Mouse (Mus musculus) lung, embryonic 16.5 days (tissue): ENCODE data around the gene Desi2. TPM values are rescaled to one million over a fixed set of nuclear protein-coding genes. Genes with fewer than 3 reads are reported as not detected.
"Not testable (repeated sequence)": the region's sequence is repeated elsewhere in the genome, so short reads cannot be mapped to it uniquely, and the experiment has no call there.

Experiments
- ATAC-seq: fragments of 200-750 bp; cut with Nextera tagmentation; 2 replicates; pipeline ENCODE4 v1.8.0; 2017; ENCODE audit warnings: low read depth, mild to moderate bottlenecking, moderate library complexity
- H3K27ac ChIP-seq: fragments of 300-500 bp; sonication (generic); 2 replicates; pipeline ENCODE4 v1.5.1; 2014; ENCODE audit warnings: mild to moderate bottlenecking, control low read depth, low read length
- H3K27me3 ChIP-seq: fragments of 300-500 bp; sonication (generic); 2 replicates; pipeline ENCODE4 v1.6.1; 2014; ENCODE audit warnings: low read depth, low read length, mixed read lengths; ENCODE audit not compliant: control insufficient read depth, insufficient read depth
- H3K36me3 ChIP-seq: fragments of 300-500 bp; sonication (generic); 2 replicates; pipeline ENCODE4 v1.6.1; 2014; ENCODE audit warnings: low read length; ENCODE audit not compliant: control insufficient read depth, insufficient read depth
- H3K4me1 ChIP-seq: fragments of 300-500 bp; sonication (generic); replicated peaks from 2 replicates; pipeline ENCODE4 v1.6.1; 2014; ENCODE audit warnings: low read length, mixed read lengths; ENCODE audit not compliant: control insufficient read depth, insufficient read depth
- H3K4me2 ChIP-seq: fragments of 300-500 bp; sonication (generic); 2 replicates; pipeline ENCODE4 v1.6.1; 2014; ENCODE audit warnings: low read depth, low read length, control low read depth
- H3K4me3 ChIP-seq: fragments of 300-500 bp; sonication (generic); 2 replicates; pipeline ENCODE4 v1.5.1; 2014; ENCODE audit warnings: mild to moderate bottlenecking, low read length, control low read depth
- H3K9ac ChIP-seq: fragments of 300-500 bp; sonication (generic); 2 replicates; pipeline ENCODE4 v1.6.1; 2014; ENCODE audit warnings: low read length, control low read depth
- H3K9me3 ChIP-seq: fragments of 300-500 bp; sonication (generic); 2 replicates; pipeline ENCODE4 v1.6.1; 2016; ENCODE audit warnings: low read length; ENCODE audit not compliant: control insufficient read depth
- WGBS: fragments of 180-500 bp; shearing (Covaris S2); extraction: QIAGEN DNeasy Blood & Tissue Kit; methylation state at CpG from one replicate; pipeline ENCODE4 v1.1.7; 2014; 5-methylcytosine and 5-hydroxymethylcytosine counted together
- polyA plus RNA-seq: library from polyadenylated mRNA; unstranded; fragments of >200 nt; fragmentation: Nextera tagmentation; extraction: Ambion mirVana; gene quantifications from 2 replicates; pipeline ENCODE4 v1.2.1, GENCODE M21; 2015

Desi2 gene
- polyA plus RNA-seq, 1 experiment from 2014 or later: 23.3 TPM

GRCm38 (mm10) chr1:178283314-178283713 is 96.1 kb downstream of the Desi2 start:
- H3K9ac ChIP-seq, H3K4me3 ChIP-seq, ATAC-seq, H3K9me3 ChIP-seq, H3K36me3 ChIP-seq, H3K27ac ChIP-seq, H3K4me2 ChIP-seq, H3K27me3 ChIP-seq, H3K4me1 ChIP-seq: not testable (repeated sequence)
- WGBS: 87% methylated on average over 3 of the region's 3 CpGs

GRCm38 (mm10) chr1:178283946-178284720 is 96.9 kb downstream of the Desi2 start:
- no peaks in the 10 kb centered on the region for H3K9me3 ChIP-seq
- 66% methylated on average over 2 of the region's 2 CpGs for WGBS
- H3K9ac ChIP-seq: no peak overlapping the region
- H3K27ac ChIP-seq: no peak overlapping the region
- no peak overlapping the region for H3K4me2 ChIP-seq
- H3K27me3 ChIP-seq: no peaks in the 10 kb centered on the region
- ATAC-seq: no peak
- H3K4me3 ChIP-seq: no peak overlapping the region
- no peaks in the 10 kb centered on the region for H3K4me1 ChIP-seq
- no peaks in the 10 kb centered on the region for H3K36me3 ChIP-seq

- 54% methylated on average over 8 of the region's 8 CpGs for WGBS
Observed at GRCm38 (mm10) chr1:178287601-178288176, 100.5 kb downstream of the Desi2 start.

GRCm38 (mm10) chr1:178291716-178292115 is 104.5 kb downstream of the Desi2 start:
- Histone ChIP-seq H3K36me3 (no peaks in the 10 kb centered on the region), H3K27ac (no peak overlapping the region), H3K4me3 (no peak overlapping the region), H3K4me2 (no peak overlapping the region), H3K4me1 (no peaks in the 10 kb centered on the region), H3K9ac (no peak overlapping the region), H3K27me3 (no peaks in the 10 kb centered on the region), H3K9me3 (no peaks in the 10 kb centered on the region)
- 63% methylated on average over 3 of the region's 3 CpGs for WGBS
- ATAC-seq: no peak

More at GRCm38 (mm10) chr1:178287601-178288176, 100.5 kb downstream of the Desi2 start:
- Histone ChIP-seq H3K27me3 (no peaks in the 10 kb centered on the region), H3K4me1 (no peaks in the 10 kb centered on the region), H3K4me2 (no peak overlapping the region), H3K27ac (no peak overlapping the region), H3K36me3 (no peaks in the 10 kb centered on the region), H3K9ac (no peak overlapping the region), H3K4me3 (no peak overlapping the region), H3K9me3 (no peaks in the 10 kb centered on the region)
- no peak for ATAC-seq

- no peak overlapping the region for H3K9ac ChIP-seq
- no peak overlapping the region for H3K27ac ChIP-seq
- H3K4me3 ChIP-seq: no peak overlapping the region
- no peaks in the 10 kb centered on the region for H3K36me3 ChIP-seq
- no peak for ATAC-seq
- no peaks in the 10 kb centered on the region for H3K27me3 ChIP-seq
- H3K4me1 ChIP-seq: no peaks in the 10 kb centered on the region
- no peak overlapping the region for H3K4me2 ChIP-seq
- 86% methylated on average over 1 of the region's 1 CpGs for WGBS
- no peaks in the 10 kb centered on the region for H3K9me3 ChIP-seq
Observed at GRCm38 (mm10) chr1:178294051-178294450, 106.8 kb downstream of the Desi2 start.

GRCm38 (mm10) chr1:178301261-178301660 is 114.0 kb downstream of the Desi2 start:
- not testable (repeated sequence) for H3K4me2 ChIP-seq, H3K4me3 ChIP-seq, H3K27me3 ChIP-seq, ATAC-seq, H3K4me1 ChIP-seq, H3K27ac ChIP-seq, H3K9me3 ChIP-seq, H3K36me3 ChIP-seq, H3K9ac ChIP-seq
- WGBS: 89% methylated on average over 2 of the region's 2 CpGs

- 16% methylated on average over 3 of the region's 3 CpGs for WGBS
- no peak overlapping the region for H3K9ac ChIP-seq
- no peak overlapping the region for H3K27ac ChIP-seq
- no peak overlapping the region for H3K4me2 ChIP-seq
- ATAC-seq: peak; percentile 57; the same call in 1 of the 2 replicates
- H3K4me1 ChIP-seq: no peaks in the 10 kb centered on the region
- H3K27me3 ChIP-seq: no peaks in the 10 kb centered on the region
- no peak overlapping the region for H3K4me3 ChIP-seq
- no peaks in the 10 kb centered on the region for H3K36me3 ChIP-seq
- no peaks in the 10 kb centered on the region for H3K9me3 ChIP-seq
Observed at GRCm38 (mm10) chr1:178303425-178303824, 116.2 kb downstream of the Desi2 start.

Other genes with a start within 250 kb of the Desi2 start
- gene Catspere2, start 204.0 kb upstream of the Desi2 start, polyA plus RNA-seq: 0.28 and 0.64 TPM in 2 replicates
- 113 and 141 TPM in 2 replicates for gene Cox20, start 131.7 kb downstream of the Desi2 start, polyA plus RNA-seq
- 209 and 239 TPM in 2 replicates for gene Hnrnpu, start 150.4 kb downstream of the Desi2 start, polyA plus RNA-seq
- gene Efcab2, start 218.7 kb downstream of the Desi2 start, polyA plus RNA-seq: 6.0 and 6.5 TPM in 2 replicates